Mouse (Mus musculus) small intestine, adult 2 months (tissue): ENCODE results near the gene E330009J07Rik. TPM values are rescaled to one million over a fixed set of nuclear protein-coding genes. Genes with fewer than 3 reads are reported as not detected.

Experiments
- H3K27ac ChIP-seq: fragments of 200-500 bp; 2 replicates; pipeline ENCODE4 v1.5.1; 2012; ENCODE audit warnings: low read depth, low read length, control low read depth, inconsistent platforms; ENCODE audit not compliant: insufficient read depth
- H3K27me3 ChIP-seq: fragments of 200-500 bp; 2 replicates; pipeline ENCODE4 v1.6.1; 2012; ENCODE audit warnings: mild to moderate bottlenecking, moderate library complexity, low read length, inconsistent platforms; ENCODE audit not compliant: control insufficient read depth, insufficient read depth
- H3K36me3 ChIP-seq: fragments of 200-500 bp; 2 replicates; pipeline ENCODE4 v1.6.1; 2012; ENCODE audit warnings: mild to moderate bottlenecking, low read length, control low read depth, inconsistent platforms; ENCODE audit not compliant: control insufficient read depth, insufficient read depth
- H3K4me1 ChIP-seq: fragments of 200-500 bp; 2 replicates; pipeline ENCODE4 v1.6.1; 2012; ENCODE audit warnings: low read length, inconsistent platforms, mixed read lengths; ENCODE audit not compliant: control insufficient read depth, insufficient read depth, insufficient read length
- H3K4me3 ChIP-seq: fragments of 200-500 bp; 2 replicates; pipeline ENCODE4 v1.5.1; 2012; ENCODE audit warnings: low read depth, mild to moderate bottlenecking, control low read depth, inconsistent platforms, low read length, moderate library complexity
- CTCF ChIP-seq: fragments of 200-500 bp; IDR thresholded peaks from 2 replicates; pipeline ENCODE4 v1.5.1; 2012; ENCODE audit warnings: low read depth, mild to moderate bottlenecking, control low read depth, inconsistent platforms, low read length, moderate library complexity, mixed read lengths; ENCODE audit not compliant: insufficient replicate concordance, insufficient read length; ENCODE audit errors: extremely low read depth
- POLR2A ChIP-seq: fragments of 200-500 bp; IDR thresholded peaks from 2 replicates; pipeline ENCODE4 v1.6.1; 2012; ENCODE audit warnings: low read depth, mild to moderate bottlenecking, control low read depth, inconsistent platforms, low read length, moderate library complexity
- WGBS: fragments of 180-500 bp; shearing (Covaris S2); methylation state at CpG from one replicate; pipeline ENCODE4 v1.1.7; 2018; 5-methylcytosine and 5-hydroxymethylcytosine counted together
- polyA plus RNA-seq: library from polyadenylated mRNA; depleted of rRNA; stranded (reverse); fragments of >200 nt; gene quantifications from 2 replicates; pipeline ENCODE4 v1.2.3, GENCODE M21; 2012; rRNA removed

The E330009J07Rik gene
- polyA plus RNA-seq, result 2.9 TPM in 2 replicates

- Histone ChIP-seq H3K36me3 (no peaks in the 10 kb centered on the region), H3K27ac (no peak within 1 kb of the TSS)
- TF ChIP-seq POLR2A (peak; percentile 42; the same call in 1 of the 2 replicates), CTCF (no peak)
These were observed at the start of gene E330009J07Rik for GRCm38 (mm10) chr6:40436047-40436483. TSS of gene E330009J07Rik (minus strand) at chr6:40436135.

GRCm38 (mm10) chr6:40482318-40482717 is 46.4 kb upstream of the E330009J07Rik start:
- Histone ChIP-seq H3K27ac (no peak overlapping the region), H3K27me3 (no peaks in the 10 kb centered on the region), H3K36me3 (peaks cover 47% of the 10 kb centered on the region), H3K4me1 (no peaks in the 10 kb centered on the region), H3K4me3 (no peak overlapping the region)
- 93% methylated on average over 5 of the region's 5 CpGs for WGBS
- TF ChIP-seq POLR2A (no peak), CTCF (no peak)

More at GRCm38 (mm10) chr6:40436047-40436483, at the start of gene E330009J07Rik:
- H3K27me3 ChIP-seq, result no peaks in the 10 kb centered on the region; the same call in 1 of the 2 replicates
- H3K4me1 ChIP-seq, result peaks cover 10% of the 10 kb centered on the region; the same call in 1 of the 2 replicates
- under 1% methylated on average over 38 of the region's 38 CpGs for WGBS
- peak within 1 kb of the TSS; percentile 100 for H3K4me3 ChIP-seq

GRCm38 (mm10) chr6:40479705-40480104 is 43.8 kb upstream of the E330009J07Rik start:
- 26% methylated on average over 1 of the region's 1 CpGs for WGBS
- TF ChIP-seq CTCF, result no peak
- no peak for TF ChIP-seq POLR2A
- Histone ChIP-seq H3K36me3 (peaks cover 65% of the 10 kb centered on the region), H3K4me1 (no peaks in the 10 kb centered on the region), H3K27me3 (no peaks in the 10 kb centered on the region), H3K27ac (no peak overlapping the region), H3K4me3 (no peak overlapping the region)

- Histone ChIP-seq H3K27ac (no peak overlapping the region), H3K4me3 (no peak overlapping the region), H3K36me3 (peaks cover 48% of the 10 kb centered on the region), H3K27me3 (no peaks in the 10 kb centered on the region), H3K4me1 (peaks cover 3% of the 10 kb centered on the region; the same call in 1 of the 2 replicates)
- 85% methylated on average over 4 of the region's 4 CpGs for WGBS
- TF ChIP-seq POLR2A (no peak), CTCF (no peak)
These were observed 40.2 kb upstream of the E330009J07Rik start for GRCm38 (mm10) chr6:40476132-40476531.

GRCm38 (mm10) chr6:40471720-40472010 is 35.7 kb upstream of the E330009J07Rik start:
- TF ChIP-seq POLR2A (no peak), CTCF (no peak)
- H3K27ac ChIP-seq, result peak overlapping the region; percentile 93
- H3K4me1 ChIP-seq, result peaks cover 3% of the 10 kb centered on the region; the same call in 1 of the 2 replicates
- H3K27me3 ChIP-seq, result no peaks in the 10 kb centered on the region
- H3K36me3 ChIP-seq, result peaks cover 24% of the 10 kb centered on the region
- under 1% methylated on average over 7 of the region's 7 CpGs for WGBS
- H3K4me3 ChIP-seq, result peak overlapping the region; percentile 99

- peaks cover 3% of the 10 kb centered on the region; the same call in 1 of the 2 replicates for H3K4me1 ChIP-seq
- TF ChIP-seq POLR2A, result peak; percentile 96
- TF ChIP-seq CTCF, result peak; percentile 21; the same call in 1 of the 2 replicates
- H3K36me3 ChIP-seq, result peaks cover 21% of the 10 kb centered on the region
- WGBS, result 1% methylated on average over 54 of the region's 54 CpGs
- no peaks in the 10 kb centered on the region for H3K27me3 ChIP-seq
- H3K4me3 ChIP-seq, result peak within 1 kb of the TSS; percentile 99
- peak within 1 kb of the TSS; percentile 93 for H3K27ac ChIP-seq
These were observed 35.2 kb upstream of the E330009J07Rik start, which contains the start of gene Ssbp1 for GRCm38 (mm10) chr6:40470916-40471719. TSS of gene Ssbp1 (plus strand) at chr6:40471352.

GRCm38 (mm10) chr6:40465710-40466109 is 29.8 kb upstream of the E330009J07Rik start:
- TF ChIP-seq CTCF (no peak), POLR2A (no peak)
- Histone ChIP-seq H3K4me1 (no peaks in the 10 kb centered on the region), H3K27ac (no peak overlapping the region), H3K4me3 (no peak overlapping the region), H3K27me3 (no peaks in the 10 kb centered on the region), H3K36me3 (no peaks in the 10 kb centered on the region)
- WGBS, result 47% methylated on average over 6 of the region's 6 CpGs
